Mouse (Mus musculus): ENCODE measurements around the gene Abcb9. TPM values are rescaled to one million over a fixed set of nuclear protein-coding genes. Genes with fewer than 3 reads are reported as not detected.

Gene Abcb9
- total RNA-seq, 1 experiment = 0.76 TPM

GRCm38 (mm10) chr5:124011927-124012326 lies 83.7 kb downstream of the Abcb9 start:
- in situ Hi-C loops (cut with MboI; ENCODE audit: low sequenced_read_pairs in 2 of 2, unreplicated experiment in 2 of 2) = no loop called here
- no peak overlapping the region for H3K27ac ChIP-seq (ENCODE audit: insufficient read depth, low read depth, low read length, poor library complexity, severe bottlenecking)
- peaks cover 0 to 22% of the 10 kb centered on the region in 2 experiments; a peak in 3 of 4 replicates for H3K4me1 ChIP-seq (ENCODE audit: control insufficient read depth in 2 of 2, insufficient read depth in 2 of 2, low read length in 2 of 2, poor library complexity in 1 of 2)
- no peaks in the 10 kb centered on the region for H3K9me3 ChIP-seq (ENCODE audit: control insufficient read depth, insufficient read depth, low read depth, low read length)
- no peak for DNase-seq (ENCODE audit: low read depth, low spot score)
- H3K9ac ChIP-seq (ENCODE audit: insufficient read depth, low read depth, low read length, poor library complexity, severe bottlenecking) = no peak overlapping the region
- TF ChIP-seq HCFC1 (IDR thresholded peaks at IDR 0.05; ENCODE audit: borderline replicate concordance, insufficient read depth, low read length) (no peak), MAFK (IDR thresholded peaks at IDR 0.05; ENCODE audit: insufficient read depth, low read depth, low read length) (no peak), ZC3H11A (IDR thresholded peaks at IDR 0.05; ENCODE audit: borderline replicate concordance, low read depth, low read length) (no peak), CHD2 (IDR thresholded peaks at IDR 0.05; ENCODE audit: low read depth, low read length) (no peak)
- H3K36me3 ChIP-seq (ENCODE audit: control insufficient read depth, insufficient read depth, low read length, poor library complexity, severe bottlenecking) = peaks cover 16% of the 10 kb centered on the region
- H3K4me3 ChIP-seq (ENCODE audit: insufficient read depth in 1 of 2, low read depth in 1 of 2, low read length in 2 of 2, poor library complexity in 1 of 2, severe bottlenecking in 1 of 2) = no peak overlapping the region

Other genes starting within 250 kb of the Abcb9 start
- not detected in 2 replicates for gene Hcar2, start 230.3 kb downstream of the Abcb9 start, total RNA-seq (2012; rRNA removed)
- not detected in 2 replicates for gene Hcar1, start 215.8 kb downstream of the Abcb9 start, total RNA-seq (2012; rRNA removed)
- gene Denr, start 188.6 kb downstream of the Abcb9 start, total RNA-seq (2012; rRNA removed) = 59.5 and 78.2 TPM in 2 replicates
- 1.3 TPM in 1 of 2 replicates, not detected in the other for gene Gm43518, start 168.4 kb downstream of the Abcb9 start, total RNA-seq (2012; rRNA removed)
- gene Ccdc62, start 165.1 kb downstream of the Abcb9 start, total RNA-seq (2012; rRNA removed) = 5.3 and 6.3 TPM in 2 replicates
- gene Hip1r, start 122.2 kb downstream of the Abcb9 start, total RNA-seq (2012; rRNA removed) = 9.7 and 20.8 TPM in 2 replicates
- 6.5 and 7.7 TPM in 2 replicates for gene Vps37b, start 63.5 kb downstream of the Abcb9 start, total RNA-seq (2012; rRNA removed)
- 7.8 and 14.0 TPM in 2 replicates for gene Ogfod2, start 16.5 kb upstream of the Abcb9 start, total RNA-seq (2012; rRNA removed)
- gene Arl6ip4, start 20.3 kb upstream of the Abcb9 start, total RNA-seq (2012; rRNA removed) = 33.1 and 37.9 TPM in 2 replicates
- 6.6 and 7.2 TPM in 2 replicates for gene Pitpnm2, start 154.0 kb upstream of the Abcb9 start, total RNA-seq (2012; rRNA removed)
- 15.8 and 18.0 TPM in 2 replicates for gene Mphosph9, start 232.2 kb upstream of the Abcb9 start, total RNA-seq (2012; rRNA removed)
- gene 2810006K23Rik, start 232.3 kb upstream of the Abcb9 start, total RNA-seq (2012; rRNA removed) = 4.3 and 7.3 TPM in 2 replicates